Mouse (Mus musculus) kidney, adult 11 months (tissue): ENCODE measurements around the gene Slc34a1.
"Not testable (repeated sequence)": the region's sequence is repeated elsewhere in the genome, so short reads cannot be mapped to it uniquely, and the experiment has no call there.

Experiments
- DNase-seq: peaks from one replicate; pipeline ENCODE4 v3.0.0; 2022

Gene Slc34a1

GRCm38 (mm10) chr13:55404853-55405782 is 7.1 kb downstream of the Slc34a1 start:
- DNase-seq, result no peak

- no peak for DNase-seq
Measured at GRCm38 (mm10) chr13:55405783-55406390, 7.9 kb downstream of the Slc34a1 start.

GRCm38 (mm10) chr13:55407341-55407740 is 9.4 kb downstream of the Slc34a1 start:
- no peak for DNase-seq

GRCm38 (mm10) chr13:55408546-55409120 is 10.6 kb downstream of the Slc34a1 start:
- DNase-seq, result no peak

- peak; percentile 57 for DNase-seq
Measured at GRCm38 (mm10) chr13:55411826-55412225, 13.8 kb downstream of the Slc34a1 start.

GRCm38 (mm10) chr13:55412643-55413307 is 14.8 kb downstream of the Slc34a1 start:
- no peak for DNase-seq

- DNase-seq, result no peak
Measured at GRCm38 (mm10) chr13:55413333-55413732, 15.3 kb downstream of the Slc34a1 start.

GRCm38 (mm10) chr13:55414743-55415380 is 16.9 kb downstream of the Slc34a1 start, which contains the start of gene Pfn3:
Pfn3 (minus strand) TSS chr13:55415232.
- peak; percentile 88 for DNase-seq

GRCm38 (mm10) chr13:55418004-55418403 is 20.0 kb downstream of the Slc34a1 start:
- DNase-seq, result peak; percentile 81

GRCm38 (mm10) chr13:55419142-55419541 is 21.2 kb downstream of the Slc34a1 start:
- no peak for DNase-seq

- DNase-seq, result no peak
Measured at GRCm38 (mm10) chr13:55420018-55420932, 22.3 kb downstream of the Slc34a1 start.

GRCm38 (mm10) chr13:55420933-55421800 is 23.2 kb downstream of the Slc34a1 start:
- peak; percentile 50 for DNase-seq

GRCm38 (mm10) chr13:55426613-55427012 is 28.6 kb downstream of the Slc34a1 start, which contains the start of gene F12:
F12 (minus strand) TSS chr13:55426793.
- DNase-seq, result no peak

- DNase-seq, result peak; percentile 72
Measured at GRCm38 (mm10) chr13:55429226-55429888, 31.4 kb downstream of the Slc34a1 start.

GRCm38 (mm10) chr13:55430566-55430965 is 32.6 kb downstream of the Slc34a1 start:
- no peak for DNase-seq

- DNase-seq, result no peak
Measured at GRCm38 (mm10) chr13:55431889-55432685, 34.1 kb downstream of the Slc34a1 start.

- DNase-seq, result not testable (repeated sequence)
Measured at GRCm38 (mm10) chr13:55437111-55437629, 39.2 kb downstream of the Slc34a1 start.

- no peak for DNase-seq
Measured at GRCm38 (mm10) chr13:55443799-55444285, 45.9 kb downstream of the Slc34a1 start.
